In genomic region chr13:99879696-99880095, GRCm38 (mm10) we compare ENCODE assay signal across 20 mouse cellular contexts. TPM values are rescaled to one million over a fixed set of nuclear protein-coding genes. Genes with fewer than 3 reads are reported as not detected.
"Had no signal": no experiment of that assay in that cellular context is flagged by ENCODE, and none has a peak within 500 bp of the region (broad histone marks: within the 10 kb centered on the region; RNA-seq: fewer than 3 reads in every experiment).

No protein-coding gene starts in this region.

- H3K27me3 ChIP-seq: liver, embryonic 13.5 days; midbrain, embryonic 13.5 days; neural tube, embryonic 13.5 days had no signal

- H3K36me3 ChIP-seq: liver, embryonic 13.5 days; midbrain, embryonic 13.5 days; neural tube, embryonic 13.5 days had no signal

- H3K4me3 ChIP-seq: layer of hippocampus, adult 2 months; left cerebral cortex, adult 2 months; liver, embryonic 13.5 days; midbrain, embryonic 13.5 days; neural tube, embryonic 13.5 days had no signal

- H3K9ac ChIP-seq: liver, embryonic 13.5 days; lung, embryonic 14.5 days; midbrain, embryonic 13.5 days; neural tube, embryonic 13.5 days had no signal

- H3K4me2 ChIP-seq: liver, embryonic 13.5 days; lung, embryonic 14.5 days; midbrain, embryonic 13.5 days; neural tube, embryonic 13.5 days had no signal

- H3K9me3 ChIP-seq: liver, embryonic 13.5 days; midbrain, embryonic 13.5 days; neural tube, embryonic 13.5 days had no signal

- ATAC-seq: intestine, postnatal 0 days; lung, postnatal 0 days; midbrain, embryonic 13.5 days; midbrain, embryonic 16.5 days had no signal

- DNase-seq: kidney, adult 2 months; kidney, postnatal 25 days; layer of hippocampus, postnatal 36 days; liver, embryonic 13.5 days; lung, embryonic 14.5 days; right cerebral cortex, postnatal 14 days; right cerebral cortex, postnatal 4 days; thymus, postnatal 25 days had no signal

- H3K4me1 ChIP-seq: liver, embryonic 13.5 days; midbrain, embryonic 13.5 days had no signal

- H3K27ac ChIP-seq: kidney, postnatal 0 days; layer of hippocampus, adult 2 months; left cerebral cortex, adult 2 months; liver, embryonic 13.5 days; macrophage; midbrain, embryonic 13.5 days; neural tube, embryonic 13.5 days had no signal

RNA-seq across cellular contexts. Expression of gene Cartpt, which starts 21.2 kb away (rescaled TPM):
- total RNA-seq: liver, adult 2 months; megakaryocyte, adult 5-6 weeks had no signal
- polyA plus RNA-seq: kidney, adult 2 months; limb, embryonic 11.5 days; liver, adult 2 months; liver, embryonic 13.5 days; macrophage had no signal
